Mouse (Mus musculus): ENCODE measurements around the gene Zfp39.

- TF ChIP-seq ZNF384 (IDR thresholded peaks at IDR 0.05; ENCODE audit: low read depth, low read length) (no peak), ZC3H11A (IDR thresholded peaks at IDR 0.05; ENCODE audit: borderline replicate concordance, low read depth, low read length) (no peak), MAFK (IDR thresholded peaks at IDR 0.05; ENCODE audit: insufficient read depth, low read depth, low read length) (no peak), CHD2 (IDR thresholded peaks at IDR 0.05; ENCODE audit: low read depth, low read length) (no peak), HCFC1 (IDR thresholded peaks at IDR 0.05; ENCODE audit: borderline replicate concordance, insufficient read depth, low read length) (no peak)
Measured at GRCm38 (mm10) chr11:58890511-58890910, 13.5 kb downstream of the Zfp39 start.
